Mouse (Mus musculus) intestine, embryonic 14.5 days (tissue): ENCODE measurements around the gene Acad11. TPM values are rescaled to one million over a fixed set of nuclear protein-coding genes. Genes with fewer than 3 reads are reported as not detected.

Experiments
- ATAC-seq: fragments of 200-750 bp; cut with Nextera tagmentation; replicated peaks from 2 replicates; pipeline ENCODE4 v1.8.0; 2017; ENCODE audit warnings: low read depth, moderate number of reproducible peaks, moderate TSS enrichment, moderate library complexity; ENCODE audit not compliant: low FRiP score, low TSS enrichment
- DNase-seq: peaks from one replicate; pipeline ENCODE4 v3.0.0-alpha.2; 2018; ENCODE audit warnings: low spot score
- H3K27ac ChIP-seq: fragments of 300-500 bp; sonication (generic); 2 replicates; pipeline ENCODE4 v1.5.1; 2014; ENCODE audit warnings: low read depth, mild to moderate bottlenecking, control low read depth
- H3K27me3 ChIP-seq: fragments of 300-500 bp; sonication (generic); replicated peaks from 2 replicates; pipeline ENCODE4 v1.6.1; 2014; ENCODE audit warnings: low read length, control low read depth; ENCODE audit not compliant: control insufficient read depth, insufficient read depth
- H3K36me3 ChIP-seq: fragments of 300-500 bp; sonication (generic); 2 replicates; pipeline ENCODE4 v1.6.1; 2014; ENCODE audit warnings: low read length, control low read depth; ENCODE audit not compliant: control insufficient read depth, insufficient read depth
- H3K4me1 ChIP-seq: fragments of 300-500 bp; sonication (generic); replicated peaks from 2 replicates; pipeline ENCODE4 v1.6.1; 2014; ENCODE audit warnings: low read length, control low read depth, mixed read lengths; ENCODE audit not compliant: control insufficient read depth, insufficient read depth
- H3K4me2 ChIP-seq: fragments of 300-500 bp; sonication (generic); 2 replicates; pipeline ENCODE4 v1.6.1; 2014; ENCODE audit warnings: low read length
- H3K4me3 ChIP-seq: fragments of 300-500 bp; sonication (generic); 2 replicates; pipeline ENCODE4 v1.5.1; 2014; ENCODE audit warnings: low read depth, low read length, control low read depth, mixed read lengths
- H3K9ac ChIP-seq: fragments of 300-500 bp; sonication (generic); 2 replicates; pipeline ENCODE4 v1.6.1; 2014; ENCODE audit warnings: mild to moderate bottlenecking, low read length
- H3K9me3 ChIP-seq: fragments of 300-500 bp; sonication (generic); 2 replicates; pipeline ENCODE4 v1.6.1; 2016; ENCODE audit warnings: low read length, control low read depth; ENCODE audit not compliant: control insufficient read depth
- WGBS: fragments of 180-500 bp; shearing (Covaris S2); extraction: QIAGEN DNeasy Blood & Tissue Kit; methylation state at CpG from one replicate; pipeline ENCODE4 v1.1.7; 2014; 5-methylcytosine and 5-hydroxymethylcytosine counted together
- polyA plus RNA-seq: library from polyadenylated mRNA; unstranded; fragments of >200 nt; fragmentation: Nextera tagmentation; extraction: Ambion mirVana; gene quantifications from 2 replicates; pipeline ENCODE4 v1.2.1, GENCODE M21; 2014

The Acad11 gene
- polyA plus RNA-seq, 1 experiment from 2014 or later = 8.3 TPM

DNA sequence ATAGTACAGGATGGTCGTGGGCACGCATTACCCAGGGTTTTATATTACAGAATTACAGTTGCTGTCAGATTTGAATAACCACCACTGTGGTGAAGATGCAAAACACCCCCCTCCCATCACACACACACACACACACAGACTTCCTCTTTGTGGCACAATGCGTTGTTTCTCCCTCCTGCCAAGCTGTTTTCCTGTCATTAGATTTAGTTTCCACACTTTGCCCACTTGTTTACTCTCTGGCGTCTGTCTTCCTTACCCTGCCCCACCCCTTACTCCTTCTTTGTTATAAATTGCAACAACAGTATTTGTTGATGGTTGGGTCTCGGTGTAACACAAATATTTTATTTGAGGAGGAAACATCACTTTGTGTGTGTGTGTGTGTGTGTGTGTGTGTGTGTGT, 35.1 kb downstream of the Acad11 start:
- Histone ChIP-seq H3K4me2 (no peak overlapping the region), H3K9me3 (no peaks in the 10 kb centered on the region), H3K27ac (no peak overlapping the region), H3K9ac (no peak overlapping the region), H3K4me1 (no peaks in the 10 kb centered on the region), H3K4me3 (no peak overlapping the region), H3K27me3 (no peaks in the 10 kb centered on the region), H3K36me3 (no peaks in the 10 kb centered on the region)
- 49% methylated on average over 5 of the region's 5 CpGs for WGBS
- DNase-seq (no peak), ATAC-seq (no peak)

- no peaks in the 10 kb centered on the region for H3K36me3 ChIP-seq
- no peak for ATAC-seq
- H3K27ac ChIP-seq = no peak overlapping the region
- 85% methylated on average over 11 of the region's 11 CpGs for WGBS
- no peaks in the 10 kb centered on the region for H3K9me3 ChIP-seq
- no peak for DNase-seq
- H3K9ac ChIP-seq = no peak overlapping the region
- no peaks in the 10 kb centered on the region for H3K4me1 ChIP-seq
- H3K4me2 ChIP-seq = no peak overlapping the region
- H3K27me3 ChIP-seq = no peaks in the 10 kb centered on the region
- no peak overlapping the region for H3K4me3 ChIP-seq
Measured at GRCm38 (mm10) chr9:104099060-104099459, 35.9 kb downstream of the Acad11 start.

GRCm38 (mm10) chr9:104100822-104101221, 37.6 kb downstream of the Acad11 start:
- H3K36me3 ChIP-seq = no peaks in the 10 kb centered on the region
- H3K4me2 ChIP-seq = no peak overlapping the region
- no peak for DNase-seq
- WGBS = 73% methylated on average over 7 of the region's 7 CpGs
- no peaks in the 10 kb centered on the region for H3K27me3 ChIP-seq
- H3K4me3 ChIP-seq = no peak overlapping the region
- no peak for ATAC-seq
- no peaks in the 10 kb centered on the region for H3K9me3 ChIP-seq
- no peak overlapping the region for H3K9ac ChIP-seq
- no peak overlapping the region for H3K27ac ChIP-seq
- no peaks in the 10 kb centered on the region for H3K4me1 ChIP-seq

DNA sequence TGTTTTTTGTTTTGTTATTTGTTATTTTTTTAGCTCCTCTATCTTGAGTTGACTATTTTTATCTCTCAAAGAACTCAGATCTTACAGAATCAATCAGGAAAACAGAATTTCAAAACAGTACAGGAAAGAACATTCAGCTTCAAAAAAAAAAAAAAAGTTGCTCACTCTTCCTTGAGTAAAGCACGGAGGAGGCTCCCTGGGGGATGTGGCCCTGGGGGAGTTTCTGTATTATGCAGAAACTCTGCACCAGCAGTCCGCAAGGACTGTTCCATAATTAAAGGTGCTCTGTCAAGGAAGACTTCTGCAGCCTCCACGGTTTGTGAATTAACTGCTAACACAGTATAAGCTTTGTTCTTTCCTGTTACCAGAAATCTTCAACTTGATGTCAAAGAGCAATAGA, 38.3 kb downstream of the Acad11 start:
- no peak overlapping the region for H3K9ac ChIP-seq
- H3K27me3 ChIP-seq = no peaks in the 10 kb centered on the region
- WGBS = 35% methylated on average over 3 of the region's 3 CpGs
- H3K4me3 ChIP-seq = no peak overlapping the region
- H3K27ac ChIP-seq = no peak overlapping the region
- DNase-seq (no peak), ATAC-seq (no peak)
- H3K36me3 ChIP-seq = no peaks in the 10 kb centered on the region
- H3K9me3 ChIP-seq = no peaks in the 10 kb centered on the region
- no peaks in the 10 kb centered on the region for H3K4me1 ChIP-seq
- no peak overlapping the region for H3K4me2 ChIP-seq

- H3K4me3 ChIP-seq = no peak overlapping the region
- no peaks in the 10 kb centered on the region for H3K36me3 ChIP-seq
- DNase-seq (no peak), ATAC-seq (no peak)
- no peaks in the 10 kb centered on the region for H3K9me3 ChIP-seq
- H3K27me3 ChIP-seq = no peaks in the 10 kb centered on the region
- no peaks in the 10 kb centered on the region for H3K4me1 ChIP-seq
- 37% methylated on average over 6 of the region's 6 CpGs for WGBS
- H3K4me2 ChIP-seq = no peak overlapping the region
- H3K27ac ChIP-seq = no peak overlapping the region
- no peak overlapping the region for H3K9ac ChIP-seq
Measured at GRCm38 (mm10) chr9:104102301-104102700, 39.1 kb downstream of the Acad11 start.

- Histone ChIP-seq H3K9me3 (no peaks in the 10 kb centered on the region), H3K27ac (no peak overlapping the region), H3K27me3 (no peaks in the 10 kb centered on the region), H3K9ac (no peak overlapping the region), H3K4me1 (no peaks in the 10 kb centered on the region), H3K4me3 (no peak overlapping the region), H3K36me3 (no peaks in the 10 kb centered on the region), H3K4me2 (no peak overlapping the region)
- DNase-seq (no peak), ATAC-seq (no peak)
- 60% methylated on average over 2 of the region's 2 CpGs for WGBS
Measured at GRCm38 (mm10) chr9:104102901-104103300, 39.7 kb downstream of the Acad11 start.

DNA sequence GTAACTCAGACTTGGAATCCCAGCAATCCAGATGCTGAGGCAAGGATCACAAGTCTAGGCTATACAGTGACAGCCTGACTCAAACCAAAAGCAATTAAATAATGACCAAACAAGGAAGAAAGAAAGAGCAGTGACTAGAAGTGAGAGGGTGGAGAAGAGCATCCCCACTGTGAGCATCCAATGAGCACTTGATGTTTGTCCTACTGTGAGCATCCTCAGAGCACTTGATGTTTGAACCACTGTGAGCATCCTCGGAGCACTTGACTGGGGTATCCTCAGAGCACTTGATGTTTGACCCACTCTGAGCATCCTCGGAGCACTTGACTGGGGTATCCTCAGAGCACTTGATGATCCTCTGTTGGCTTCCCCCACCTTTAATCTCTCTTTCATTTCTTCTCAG, 41.8 kb downstream of the Acad11 start:
- Histone ChIP-seq H3K4me1 (no peaks in the 10 kb centered on the region), H3K4me3 (no peak overlapping the region), H3K4me2 (no peak overlapping the region), H3K9me3 (no peaks in the 10 kb centered on the region), H3K27me3 (no peaks in the 10 kb centered on the region), H3K27ac (no peak overlapping the region), H3K36me3 (no peaks in the 10 kb centered on the region), H3K9ac (no peak overlapping the region)
- ATAC-seq (no peak), DNase-seq (no peak)
- 92% methylated on average over 2 of the region's 2 CpGs for WGBS

DNA sequence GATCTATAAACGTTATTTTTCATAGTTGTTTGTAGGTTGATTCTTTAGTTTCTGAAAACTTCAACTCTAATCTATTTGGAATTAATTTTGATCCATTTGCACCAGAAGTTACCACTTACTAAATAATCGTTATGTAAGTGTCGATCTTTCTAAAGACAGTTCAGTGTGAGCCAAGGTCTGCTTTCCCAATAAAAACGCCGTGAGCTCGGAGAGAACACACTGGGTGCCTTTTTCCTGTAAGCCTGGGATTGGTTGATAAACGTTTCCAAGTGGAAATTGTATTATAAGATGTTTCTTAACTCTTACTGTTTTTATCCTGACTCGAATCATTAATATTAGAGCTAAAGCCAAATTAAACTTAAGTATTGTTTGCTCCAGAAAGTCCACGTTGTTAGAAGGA, 43.8 kb downstream of the Acad11 start:
- no peak overlapping the region for H3K4me3 ChIP-seq
- ATAC-seq (no peak), DNase-seq (no peak)
- no peak overlapping the region for H3K27ac ChIP-seq
- no peak overlapping the region for H3K9ac ChIP-seq
- H3K36me3 ChIP-seq = no peaks in the 10 kb centered on the region
- no peaks in the 10 kb centered on the region for H3K27me3 ChIP-seq
- H3K4me1 ChIP-seq = no peaks in the 10 kb centered on the region
- H3K4me2 ChIP-seq = no peak overlapping the region
- no peaks in the 10 kb centered on the region for H3K9me3 ChIP-seq
- 75% methylated on average over 9 of the region's 9 CpGs for WGBS

GRCm38 (mm10) chr9:104107482-104107881, 44.3 kb downstream of the Acad11 start:
- Histone ChIP-seq H3K27me3 (no peaks in the 10 kb centered on the region), H3K36me3 (no peaks in the 10 kb centered on the region), H3K4me3 (no peak overlapping the region), H3K9me3 (no peaks in the 10 kb centered on the region), H3K4me1 (no peaks in the 10 kb centered on the region), H3K9ac (no peak overlapping the region), H3K27ac (no peak overlapping the region), H3K4me2 (no peak overlapping the region)
- WGBS = 50% methylated on average over 6 of the region's 6 CpGs
- ATAC-seq (no peak), DNase-seq (no peak)
